Mouse (Mus musculus) CH12F3 (cell line): Measurements from ENCODE around the gene Cog6.

Source experiments
- in situ Hi-C: fragments of 300-500 bp; cut with MboI; formaldehyde crosslinking; loops from 2 replicates; pipeline ENCODE4 v1.14.3; 2020; ENCODE audit warnings: low sequenced_read_pairs

Gene Cog6

DNA sequence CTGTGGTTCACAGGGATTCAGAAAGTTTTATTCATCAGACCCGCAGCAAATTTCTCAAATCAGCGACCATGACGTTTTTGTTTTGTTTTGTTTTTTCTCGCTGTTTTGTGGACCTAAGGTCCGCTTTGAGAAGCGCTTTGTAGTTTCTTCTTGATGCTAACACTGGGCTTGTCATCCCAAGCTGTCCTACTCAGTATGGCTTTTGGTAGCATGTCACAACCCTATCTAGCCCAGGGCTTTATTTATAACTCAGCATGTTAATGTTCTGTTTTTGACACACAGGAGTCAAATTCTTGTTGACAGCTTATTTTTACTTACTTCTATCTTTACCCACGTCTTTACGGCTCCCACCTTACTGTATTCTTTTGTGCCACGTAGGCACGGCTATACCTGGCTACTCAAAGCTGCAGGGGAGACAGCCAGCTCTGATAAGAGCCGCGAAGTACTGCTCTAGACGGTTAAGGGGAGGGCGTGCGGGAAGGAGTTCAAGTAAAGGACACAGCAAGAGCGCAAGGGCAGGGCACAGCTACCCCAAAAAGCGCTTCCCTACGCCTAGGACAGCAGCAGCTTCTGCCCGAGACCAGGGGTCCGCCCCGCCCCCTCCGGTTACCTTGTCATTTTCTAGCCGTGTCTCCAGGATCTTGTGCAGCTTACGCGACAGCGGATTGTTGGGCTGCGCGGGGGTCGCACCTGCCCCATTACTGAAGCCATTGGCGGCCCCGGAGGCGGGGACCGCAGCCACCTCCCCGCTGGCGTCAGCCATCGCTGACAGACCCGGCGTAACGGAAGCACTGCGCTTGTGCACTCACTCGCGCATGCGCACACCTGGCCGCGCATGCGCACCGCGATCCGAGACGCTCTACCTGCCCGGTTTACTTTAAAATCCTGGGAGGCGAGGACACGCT lies at the start of gene Cog6:
Cog6 (minus strand) TSS at position 802 of the 905 bp plus-strand sequence.
- in situ Hi-C loops, result no loop called here

DNA sequence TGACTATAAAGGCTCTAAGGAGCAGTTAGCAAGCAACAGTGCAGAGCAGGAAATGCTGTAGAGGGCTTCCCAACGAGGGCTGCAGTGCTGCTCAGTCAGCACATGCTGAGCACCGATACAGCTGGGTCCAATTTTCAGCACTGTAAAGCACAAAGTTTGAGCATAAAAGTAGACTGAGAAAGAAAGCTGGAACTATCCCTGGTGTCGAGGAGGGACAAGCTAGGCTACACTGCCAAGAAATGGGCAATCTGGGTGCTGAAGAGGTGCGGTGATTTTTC lies 49.0 kb upstream of the Cog6 start:
- in situ Hi-C loops, result no loop called here

- in situ Hi-C loops, result no loop called here
These were observed 48.4 kb upstream of the Cog6 start for GRCm38 (mm10) chr3:53065267-53066094.

GRCm38 (mm10) chr3:53063423-53064147 lies 46.5 kb upstream of the Cog6 start:
- in situ Hi-C loops, result no loop called here

DNA sequence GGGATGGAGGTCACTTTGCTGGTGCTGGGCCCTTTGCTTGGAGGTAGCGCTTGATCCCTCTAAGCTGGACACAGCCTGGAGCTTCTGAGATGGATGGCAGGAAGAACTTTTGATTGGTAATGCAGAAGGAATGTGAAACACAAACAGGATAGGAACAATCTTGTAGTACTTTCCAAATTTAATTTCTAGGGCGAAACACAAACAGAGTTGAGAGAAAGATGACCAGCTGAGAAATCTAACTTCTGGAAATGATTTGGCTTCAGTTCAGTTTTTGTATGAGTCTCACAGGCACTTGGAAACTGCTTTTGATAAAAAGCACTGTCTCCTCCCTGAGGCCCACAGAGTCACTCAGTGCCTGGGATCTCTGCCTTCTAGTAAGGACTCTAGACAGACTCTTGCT lies 42.9 kb upstream of the Cog6 start:
- in situ Hi-C loops, result no loop called here

DNA sequence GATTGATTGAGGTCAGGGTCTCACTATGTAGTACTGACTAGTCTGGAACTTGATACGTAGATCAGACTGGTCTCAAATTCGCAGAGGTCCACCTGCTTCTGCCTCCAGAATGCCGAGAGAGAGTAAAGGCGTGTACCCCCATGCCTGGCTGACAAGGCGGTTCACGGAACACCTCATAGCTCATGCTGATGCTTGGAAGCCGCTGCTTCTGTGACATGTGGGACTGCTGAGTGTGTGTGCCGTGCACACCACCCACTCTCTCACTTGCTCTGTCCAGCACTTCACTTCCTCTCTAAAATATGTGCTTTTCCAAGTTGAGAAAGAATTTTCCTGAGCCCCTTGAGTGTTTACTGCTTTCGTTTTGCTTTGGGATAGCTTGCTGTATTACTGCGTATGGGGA lies 39.4 kb upstream of the Cog6 start:
- in situ Hi-C loops, result no loop called here

GRCm38 (mm10) chr3:53052385-53052784 lies 35.3 kb upstream of the Cog6 start:
- in situ Hi-C loops, result no loop called here

GRCm38 (mm10) chr3:53046371-53046770 lies 29.3 kb upstream of the Cog6 start:
- in situ Hi-C loops, result no loop called here

DNA sequence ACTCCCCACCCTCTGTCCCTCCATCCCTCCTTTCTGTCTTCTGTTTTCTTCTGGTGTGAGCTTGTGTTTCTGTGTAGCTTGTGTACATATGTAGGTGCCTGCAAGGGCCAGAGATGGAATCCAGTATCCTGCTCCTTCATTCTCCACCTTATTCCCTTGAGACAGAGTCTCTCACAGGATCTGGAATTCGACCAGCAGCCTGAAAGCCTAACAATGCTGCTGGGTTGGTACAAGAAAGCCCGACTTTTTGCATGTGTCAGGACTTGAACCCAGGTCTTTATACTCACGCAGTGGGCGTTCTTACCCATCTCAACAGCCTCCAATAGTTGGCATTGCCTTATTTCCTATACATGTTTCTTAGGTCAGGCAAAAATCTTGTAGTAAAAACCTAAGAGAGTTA lies 28.7 kb upstream of the Cog6 start:
- in situ Hi-C loops, result no loop called here

DNA sequence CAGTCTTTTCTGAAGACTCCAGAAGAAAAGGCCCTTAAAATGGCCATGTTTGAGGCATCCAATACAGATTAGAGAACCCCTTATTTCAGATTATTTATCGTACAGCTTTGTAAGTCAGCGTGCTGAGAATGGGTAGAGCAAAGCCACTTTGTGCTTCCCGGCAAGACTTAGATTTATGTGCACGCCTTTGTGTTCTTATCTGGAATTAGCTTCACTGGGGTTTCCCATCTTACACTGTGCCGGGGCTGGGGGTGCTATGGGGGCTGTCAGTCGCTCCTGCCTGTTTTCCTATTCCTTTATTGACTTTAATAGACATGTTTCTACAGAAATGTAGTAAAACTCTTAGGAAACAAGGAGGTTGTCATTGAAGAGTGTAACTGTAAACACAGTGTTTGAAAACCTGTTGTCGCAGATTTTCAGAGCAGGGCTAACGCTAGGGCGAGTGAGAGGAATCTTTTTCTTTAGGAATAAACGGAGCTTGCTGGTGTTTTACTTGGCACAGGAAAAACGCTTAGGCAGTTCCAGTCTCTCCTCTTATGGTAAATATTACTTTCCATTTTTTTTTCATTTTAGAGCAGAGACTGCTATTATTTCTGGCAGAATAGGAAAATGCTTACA lies 27.8 kb upstream of the Cog6 start:
- in situ Hi-C loops, result no loop called here

- in situ Hi-C loops, result no loop called here
These were observed 27.2 kb upstream of the Cog6 start for GRCm38 (mm10) chr3:53044238-53044637.

GRCm38 (mm10) chr3:53043206-53043780 lies 26.3 kb upstream of the Cog6 start:
- in situ Hi-C loops, result no loop called here

GRCm38 (mm10) chr3:53042240-53042567 lies 25.2 kb upstream of the Cog6 start:
- in situ Hi-C loops, result no loop called here

DNA sequence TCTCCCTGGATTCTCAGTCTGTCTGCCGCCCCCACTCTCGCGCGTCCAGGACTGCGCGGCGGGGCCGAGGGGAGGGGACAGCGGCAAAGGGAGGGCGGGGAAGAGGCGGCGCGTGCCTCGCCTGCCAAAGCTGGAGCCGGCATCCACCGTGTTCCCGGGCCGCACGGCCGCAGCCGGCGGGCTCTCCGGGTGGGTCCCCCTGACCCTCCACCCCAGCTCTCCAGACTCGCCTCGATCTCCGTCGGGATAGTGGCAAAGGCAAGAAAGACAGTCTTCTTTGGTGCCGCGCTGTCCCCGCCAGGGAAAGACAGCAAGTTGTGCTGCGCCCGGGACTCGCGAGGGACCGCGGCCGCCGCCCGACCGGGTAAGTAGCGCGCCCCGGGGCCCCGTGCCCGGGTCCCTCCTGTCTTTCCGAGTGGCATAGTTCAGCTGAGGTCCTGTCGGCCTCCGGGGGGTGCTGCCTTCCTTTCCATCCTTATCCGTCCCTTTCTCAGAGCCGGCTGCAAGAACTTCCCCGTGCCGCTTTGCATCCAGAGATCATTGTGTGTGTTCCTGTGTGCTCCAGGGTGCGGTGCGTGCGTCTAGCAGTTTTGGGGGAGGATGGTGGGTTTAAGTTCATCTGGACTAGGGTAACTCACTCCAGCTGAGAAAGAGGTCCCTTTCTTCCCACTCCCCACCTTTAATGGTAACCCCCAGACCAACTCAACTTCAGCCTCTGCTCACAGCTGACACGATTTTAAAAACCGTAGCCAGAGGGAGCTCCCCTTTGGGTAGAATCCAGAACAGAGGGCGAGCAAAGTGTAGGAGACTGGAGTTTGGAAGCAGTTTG lies 24.6 kb upstream of the Cog6 start, which contains the start of gene Lhfp:
Lhfp (plus strand) TSS at position 118 of the 829 bp plus-strand sequence.
- in situ Hi-C loops, result no loop called here

DNA sequence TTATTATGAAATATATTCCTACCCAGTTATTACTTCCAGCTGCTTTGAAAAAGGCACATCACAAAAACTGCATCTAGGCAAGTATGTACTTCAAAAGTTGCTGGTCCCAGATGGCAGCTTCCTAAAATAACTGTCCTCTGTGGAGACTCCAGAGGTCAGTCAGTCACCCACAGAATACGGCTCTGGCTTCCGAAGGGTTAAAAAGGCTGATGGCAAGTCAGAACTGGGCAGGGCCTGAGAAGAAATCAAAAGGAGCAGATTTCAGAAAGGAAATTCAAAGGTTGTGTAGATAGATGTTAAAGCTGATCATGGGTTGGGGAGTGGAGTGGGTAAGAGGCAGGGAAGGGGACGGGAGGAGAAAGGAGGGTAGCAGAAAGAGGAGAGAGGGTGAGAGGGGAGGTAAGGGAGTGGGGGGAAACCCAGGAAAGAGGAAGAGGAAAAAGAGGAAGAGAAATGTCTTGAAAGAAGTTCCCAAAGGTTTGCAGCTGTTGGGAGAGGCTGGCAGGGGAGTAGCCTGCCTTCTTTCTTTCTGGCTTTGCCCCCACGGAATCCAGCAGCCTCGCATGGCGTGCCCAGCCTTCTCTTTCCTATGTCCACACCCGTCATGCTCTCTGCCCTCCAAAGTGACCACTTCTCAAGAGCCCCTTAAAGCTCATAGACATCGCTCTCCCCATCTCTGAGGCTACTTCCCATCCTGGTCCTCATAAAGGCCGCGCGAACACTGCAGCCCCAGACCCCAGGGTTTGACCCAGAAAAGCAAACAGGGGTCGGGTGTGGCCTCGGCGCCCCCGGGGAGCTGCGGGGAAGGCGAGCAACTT lies 23.8 kb upstream of the Cog6 start:
- in situ Hi-C loops, result no loop called here

DNA sequence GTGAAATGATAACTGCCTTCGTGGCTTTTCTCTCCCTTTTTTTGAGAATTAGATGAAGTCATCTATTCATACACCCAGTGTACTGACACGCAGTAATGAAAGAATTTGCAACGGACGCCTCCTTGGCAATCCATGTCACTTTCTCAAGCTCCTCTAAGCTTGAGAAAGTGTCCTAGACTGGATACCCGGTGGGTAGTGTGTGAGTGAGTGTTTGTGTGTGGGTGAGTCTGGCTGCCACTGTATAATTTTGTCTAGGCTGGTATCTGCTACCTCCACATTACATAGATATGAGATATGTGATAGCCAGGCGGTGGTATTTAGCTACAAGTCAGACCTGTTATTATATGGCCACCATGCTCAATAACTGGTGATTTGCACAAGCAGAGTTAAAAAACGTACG lies 22.7 kb upstream of the Cog6 start:
- in situ Hi-C loops, result no loop called here

- in situ Hi-C loops, result no loop called here
These were observed 21.9 kb upstream of the Cog6 start for GRCm38 (mm10) chr3:53038913-53039312.

- in situ Hi-C loops, result no loop called here
These were observed 19.9 kb upstream of the Cog6 start for GRCm38 (mm10) chr3:53036941-53037340.

DNA sequence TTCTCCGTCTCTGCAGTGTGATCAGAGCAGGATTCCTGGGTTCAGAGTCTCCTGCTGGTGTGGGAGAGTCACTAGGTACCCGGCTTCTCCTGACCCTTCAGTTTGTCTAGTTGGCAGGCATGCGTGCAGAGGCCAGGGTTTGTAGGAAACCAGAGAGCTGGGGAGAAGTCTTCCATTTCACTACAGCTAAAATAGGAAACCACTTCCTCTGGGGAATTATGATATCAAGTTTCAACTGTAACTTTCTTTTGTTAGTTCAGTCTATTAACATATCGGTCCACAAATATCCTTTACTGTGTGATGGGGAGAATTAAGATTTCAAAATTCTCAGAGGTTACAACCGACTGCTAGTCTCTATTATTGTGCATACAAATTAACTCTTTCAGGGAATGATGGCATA lies 19.0 kb upstream of the Cog6 start:
- in situ Hi-C loops, result no loop called here
